ENCODE assay signal across 9 mouse cellular contexts in the genomic region with DNA sequence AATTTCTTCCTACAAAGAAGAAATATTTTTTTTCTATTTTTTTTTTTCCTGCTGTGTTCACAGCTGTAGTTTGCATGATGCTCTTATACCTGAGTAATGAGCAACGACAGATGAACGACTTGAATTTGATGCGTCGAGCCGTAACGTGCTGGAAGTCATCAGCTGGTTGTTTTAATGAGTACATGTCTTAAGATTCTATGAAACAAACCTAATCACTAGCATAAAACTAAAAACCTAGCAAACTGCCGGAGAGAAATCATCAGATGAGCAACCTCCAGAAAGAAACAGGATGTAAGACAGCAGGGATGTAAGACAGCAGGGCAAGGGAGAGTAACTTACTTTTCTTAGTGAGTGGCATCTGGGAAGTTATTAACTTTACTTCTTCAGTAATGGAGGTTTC. TPM values are rescaled to one million over a fixed set of nuclear protein-coding genes. Genes with fewer than 3 reads are reported as not detected.
DNase-seq lines count a peak whose midpoint lies in the region; ATAC-seq and TF ChIP-seq lines count a peak whose summit lies in the region.
"Had no signal": no experiment of that assay in that cellular context is flagged by ENCODE, and none has a peak within 500 bp of the region (broad histone marks: within the 10 kb centered on the region; RNA-seq: fewer than 3 reads in every experiment).

No protein-coding gene starts in this region.

- no peak overlapping the region for H3K4me2 ChIP-seq in midbrain, embryonic 13.5 days (replicated peaks)
- H3K4me2 ChIP-seq in limb, embryonic 14.5 days (replicated peaks; ENCODE audit: low read depth, low read length, severe bottlenecking): peak overlapping the region; percentile 60
- H3K4me2 ChIP-seq in stomach, embryonic 16.5 days (ENCODE audit: low read depth, low read length): peak overlapping the region; percentile 62

- DNase-seq in gastrocnemius, adult 2 months: no peak
- DNase-seq in gastrocnemius, postnatal 10 days: no peak
- DNase-seq in midbrain, embryonic 10.5 days (ENCODE audit: low spot score): no peak
- DNase-seq in limb, embryonic 14.5 days (ENCODE audit: low spot score): no peak
- no peak for DNase-seq in cerebellum, adult 11-12 months
- DNase-seq in lung, adult 2 months: no peak
- DNase-seq: kidney, postnatal 14 days had no signal

- no peak overlapping the region for H3K9ac ChIP-seq in midbrain, embryonic 13.5 days (replicated peaks)
- H3K9ac ChIP-seq in limb, embryonic 14.5 days (ENCODE audit: low read depth, low read length, severe bottlenecking): no peak overlapping the region
- H3K9ac ChIP-seq in stomach, embryonic 16.5 days (ENCODE audit: low read length): peak overlapping the region; percentile 37

- peak overlapping the region; percentile 91 for H3K4me3 ChIP-seq in gastrocnemius, adult 2 months
- H3K4me3 ChIP-seq in midbrain, embryonic 10.5 days: peak overlapping the region; percentile 81; the same call in 1 of the 2 replicates
- H3K4me3 ChIP-seq in midbrain, embryonic 13.5 days (replicated peaks): no peak overlapping the region
- H3K4me3 ChIP-seq in limb, embryonic 14.5 days (replicated peaks; ENCODE audit: low read length): peak overlapping the region; percentile 83
- H3K4me3 ChIP-seq in stomach, embryonic 16.5 days (replicated peaks; ENCODE audit: low read length): peak overlapping the region; percentile 87
- no peak overlapping the region for H3K4me3 ChIP-seq in lung, adult 2 months (replicated peaks; ENCODE audit: extremely low read depth, low read depth, low read length)

- TF ChIP-seq POLR2A in limb, embryonic 14.5 days (IDR thresholded peaks at IDR 0.05; ENCODE audit: borderline replicate concordance, extremely low read depth, insufficient read depth, insufficient read length): no peak
- no peak for TF ChIP-seq POLR2A in lung, adult 2 months (IDR thresholded peaks at IDR 0.05; ENCODE audit: borderline replicate concordance, extremely low read depth, low read depth, low read length)

- H3K9me3 ChIP-seq in midbrain, embryonic 10.5 days (replicated peaks): peaks cover 6% of the 10 kb centered on the region; the same call in 1 of the 2 replicates
- no peaks in the 10 kb centered on the region for H3K9me3 ChIP-seq in midbrain, embryonic 13.5 days
- no peaks in the 10 kb centered on the region for H3K9me3 ChIP-seq in limb, embryonic 14.5 days (ENCODE audit: control insufficient read depth, low read length)
- H3K9me3 ChIP-seq in stomach, embryonic 16.5 days (replicated peaks; ENCODE audit: control insufficient read depth, low read length): 0 out of 2 replicates have a peak, but pooled peaks cover 3% of the 10 kb centered on the region

- no peaks in the 10 kb centered on the region for H3K36me3 ChIP-seq in midbrain, embryonic 10.5 days
- no peaks in the 10 kb centered on the region for H3K36me3 ChIP-seq in midbrain, embryonic 13.5 days
- no peaks in the 10 kb centered on the region for H3K36me3 ChIP-seq in limb, embryonic 14.5 days (ENCODE audit: control insufficient read depth, insufficient read depth, low read length)
- H3K36me3 ChIP-seq in stomach, embryonic 16.5 days (ENCODE audit: control insufficient read depth, insufficient read depth, low read length): no peaks in the 10 kb centered on the region

- no peak for TF ChIP-seq CTCF in gastrocnemius, adult 2 months (IDR thresholded peaks at IDR 0.05)
- TF ChIP-seq CTCF in lung, adult 2 months (IDR thresholded peaks at IDR 0.05; ENCODE audit: insufficient read depth, low read length): no peak

- WGBS in midbrain, embryonic 10.5 days: 93% methylated on average over 7 of the region's 7 CpGs
- WGBS in midbrain, embryonic 13.5 days: 85% methylated on average over 7 of the region's 7 CpGs
- WGBS in limb, embryonic 14.5 days: 51% methylated on average over 7 of the region's 7 CpGs
- WGBS in stomach, embryonic 16.5 days: 70% methylated on average over 7 of the region's 7 CpGs
- 80% methylated on average over 7 of the region's 7 CpGs for WGBS in lung, adult 2 months

- intact Hi-C loops in gastrocnemius, adult 2 months (cut with DNase I): no loop called here

- H3K27me3 ChIP-seq in midbrain, embryonic 10.5 days (ENCODE audit: low read depth, poor library complexity, severe bottlenecking): no peaks in the 10 kb centered on the region
- H3K27me3 ChIP-seq in midbrain, embryonic 13.5 days: no peaks in the 10 kb centered on the region
- H3K27me3 ChIP-seq in limb, embryonic 14.5 days (ENCODE audit: control insufficient read depth, insufficient read depth, low read length): no peaks in the 10 kb centered on the region
- no peaks in the 10 kb centered on the region for H3K27me3 ChIP-seq in stomach, embryonic 16.5 days (ENCODE audit: control insufficient read depth, insufficient read depth, low read length)

- ATAC-seq in midbrain, embryonic 13.5 days: no peak
- no peak for ATAC-seq in limb, embryonic 14.5 days (ENCODE audit: low FRiP score, low read depth)
- ATAC-seq in stomach, embryonic 16.5 days (ENCODE audit: insufficient read depth, low FRiP score): no peak

- H3K27ac ChIP-seq in gastrocnemius, adult 2 months: peak overlapping the region; percentile 88; the same call in 1 of the 2 replicates
- H3K27ac ChIP-seq in midbrain, embryonic 10.5 days (replicated peaks): no peak overlapping the region
- H3K27ac ChIP-seq in midbrain, embryonic 13.5 days: no peak overlapping the region
- no peak overlapping the region for H3K27ac ChIP-seq in limb, embryonic 14.5 days (replicated peaks; ENCODE audit: low read depth, low read length)
- H3K27ac ChIP-seq in stomach, embryonic 16.5 days (ENCODE audit: low read length): no peak overlapping the region

- H3K4me1 ChIP-seq in midbrain, embryonic 10.5 days: peaks cover 31% of the 10 kb centered on the region
- H3K4me1 ChIP-seq in midbrain, embryonic 13.5 days (replicated peaks): 0 out of 2 replicates have a peak, but pooled peaks cover 14% of the 10 kb centered on the region
- peaks cover 14% of the 10 kb centered on the region; the same call in 1 of the 2 replicates for H3K4me1 ChIP-seq in limb, embryonic 14.5 days (ENCODE audit: control insufficient read depth, insufficient read depth, low read length)
- peaks cover 9% of the 10 kb centered on the region for H3K4me1 ChIP-seq in stomach, embryonic 16.5 days (ENCODE audit: control insufficient read depth, insufficient read depth, low read length)
- H3K4me1 ChIP-seq in lung, adult 2 months (ENCODE audit: control insufficient read depth, insufficient read depth, low read length): peaks cover 6% of the 10 kb centered on the region; the same call in 1 of the 2 replicates

RNA-seq across cellular contexts. Expression of a gene that starts 1.4 kb away (rescaled TPM):
- 10 to 100 TPM; 16.3 to 24.0 TPM for total RNA-seq in gastrocnemius, adult 2 months (2021)
- 10 to 100 TPM; 32.8 to 39.2 TPM for total RNA-seq in gastrocnemius, postnatal 10 days (2021)
- 27.8 and 28.1 TPM in 2 replicates for polyA plus RNA-seq in midbrain, embryonic 10.5 days (2016; fragmentation: Nextera tagmentation; extraction: Ambion mirVana)
- 38.1 and 41.8 TPM in 2 replicates for polyA plus RNA-seq in midbrain, embryonic 13.5 days (2015; fragmentation: Nextera tagmentation; extraction: Ambion mirVana)
- polyA plus RNA-seq in limb, embryonic 14.5 days (2012; rRNA removed): 14.9 and 23.8 TPM in 2 replicates
- 62.1 and 65.2 TPM in 2 replicates for polyA plus RNA-seq in limb, embryonic 14.5 days (2014; fragmentation: Nextera tagmentation; extraction: Ambion mirVana)
- 82.2 and 90.1 TPM in 2 replicates for polyA plus RNA-seq in stomach, embryonic 16.5 days (2015; fragmentation: Nextera tagmentation; extraction: Ambion mirVana)
- polyA plus RNA-seq in lung, adult 2 months (2012; rRNA removed): 5.1 and 9.1 TPM in 2 replicates

Comparison
In these comparisons a context has a peak if more than half of its experiments do, and no peak if none do; other contexts are left out.
1. H3K4me3 ChIP-seq: peak in gastrocnemius, adult 2 months (single experiment), midbrain, embryonic 10.5 days (single experiment), limb, embryonic 14.5 days (single experiment) and stomach, embryonic 16.5 days (single experiment); none in midbrain, embryonic 13.5 days (single experiment) and lung, adult 2 months (single experiment).